Mouse (Mus musculus) midbrain, postnatal 0 days (tissue): ENCODE measurements around the gene Zfp804a. TPM values are rescaled to one million over a fixed set of nuclear protein-coding genes. Genes with fewer than 3 reads are reported as not detected.

Experiments used
- ATAC-seq: fragments of 200-750 bp; cut with Nextera tagmentation; 2 replicates; pipeline ENCODE4 v1.8.0; 2017; ENCODE audit warnings: moderate number of reproducible peaks, mild to moderate bottlenecking, moderate TSS enrichment, moderate library complexity; ENCODE audit not compliant: low FRiP score
- DNase-seq: peaks from one replicate; pipeline ENCODE4 v3.0.0-alpha.2; 2015; ENCODE audit warnings: low spot score
- H3K27ac ChIP-seq: fragments of 300-500 bp; sonication (generic); 2 replicates; pipeline ENCODE4 v1.5.1; 2014; ENCODE audit warnings: low read depth, mild to moderate bottlenecking, low read length, mixed read lengths
- H3K27me3 ChIP-seq: fragments of 300-500 bp; sonication (generic); 2 replicates; pipeline ENCODE4 v1.6.1; 2014; ENCODE audit warnings: low read length, control low read depth, mixed read lengths; ENCODE audit not compliant: insufficient read depth
- H3K36me3 ChIP-seq: fragments of 300-500 bp; sonication (generic); 2 replicates; pipeline ENCODE4 v1.6.1; 2014; ENCODE audit warnings: low read length, control low read depth, mixed read lengths; ENCODE audit not compliant: insufficient read depth
- H3K4me1 ChIP-seq: fragments of 300-500 bp; sonication (generic); 2 replicates; pipeline ENCODE4 v1.6.1; 2014; ENCODE audit warnings: mild to moderate bottlenecking, control low read depth, antibody characterized with exemption, low read length, mixed read lengths; ENCODE audit not compliant: insufficient read depth
- H3K4me2 ChIP-seq: fragments of 300-500 bp; sonication (generic); 2 replicates; pipeline ENCODE4 v1.6.1; 2014; ENCODE audit warnings: low read depth, mild to moderate bottlenecking, low read length, mixed read lengths; ENCODE audit not compliant: poor library complexity, severe bottlenecking
- H3K4me3 ChIP-seq: fragments of 300-500 bp; sonication (generic); 2 replicates; pipeline ENCODE4 v1.5.1; 2014; ENCODE audit warnings: low read depth, mild to moderate bottlenecking, low read length, moderate library complexity
- H3K9ac ChIP-seq: fragments of 300-500 bp; sonication (generic); replicated peaks from 2 replicates; pipeline ENCODE4 v1.6.1; 2014; ENCODE audit warnings: mild to moderate bottlenecking, low read length, moderate library complexity, mixed read lengths; ENCODE audit not compliant: poor library complexity, severe bottlenecking
- H3K9me3 ChIP-seq: fragments of 300-500 bp; sonication (generic); 2 replicates; pipeline ENCODE4 v1.6.1; 2016; ENCODE audit warnings: low read length, control low read depth
- CTCF ChIP-seq: IDR thresholded peaks from 2 replicates; pipeline ENCODE4 v1.5.1; 2016; ENCODE audit warnings: antibody characterized with exemption, mild to moderate bottlenecking
- WGBS: fragments of 180-500 bp; shearing (Covaris S2); extraction: QIAGEN DNeasy Blood & Tissue Kit; methylation state at CpG from one replicate; pipeline ENCODE4 v1.1.7; 2014; 5-methylcytosine and 5-hydroxymethylcytosine counted together
- polyA plus RNA-seq: library from polyadenylated mRNA; unstranded; fragments of >200 nt; fragmentation: Nextera tagmentation; extraction: Ambion mirVana; gene quantifications from 2 replicates; pipeline ENCODE4 v1.2.1, GENCODE M21; 2015
- total RNA-seq: library from RNA; depleted of rRNA; stranded (reverse); fragments of >200 nt; gene quantifications from 2 replicates; pipeline ENCODE4 v1.2.3, GENCODE M21; 2014

Gene Zfp804a
- total and polyA plus RNA-seq, 2 experiments from 2014 or later = 13.0 to 15.2 TPM

GRCm38 (mm10) chr2:82211972-82212371 lies 158.9 kb downstream of the Zfp804a start:
- no peak overlapping the region for H3K27ac ChIP-seq
- no peaks in the 10 kb centered on the region for H3K4me1 ChIP-seq
- no peaks in the 10 kb centered on the region for H3K27me3 ChIP-seq
- 0 out of 2 replicates have a peak, but pooled peaks cover 3% of the 10 kb centered on the region for H3K9me3 ChIP-seq
- DNase-seq (no peak), ATAC-seq (no peak)
- TF ChIP-seq CTCF = no peak
- no peak overlapping the region for H3K4me3 ChIP-seq
- WGBS = 33% methylated on average over 1 of the region's 1 CpGs
- H3K36me3 ChIP-seq = no peaks in the 10 kb centered on the region
- H3K4me2 ChIP-seq = no peak overlapping the region
- H3K9ac ChIP-seq = no peak overlapping the region

GRCm38 (mm10) chr2:82217873-82218272 lies 164.9 kb downstream of the Zfp804a start:
- ATAC-seq = no peak
- WGBS = 65% methylated on average over 2 of the region's 2 CpGs
- H3K9me3 ChIP-seq = 0 out of 2 replicates have a peak, but pooled peaks cover 3% of the 10 kb centered on the region
- H3K36me3 ChIP-seq = no peaks in the 10 kb centered on the region
- no peak overlapping the region for H3K4me3 ChIP-seq
- H3K4me1 ChIP-seq = no peaks in the 10 kb centered on the region
- TF ChIP-seq CTCF = no peak
- H3K27me3 ChIP-seq = no peaks in the 10 kb centered on the region
- H3K27ac ChIP-seq = no peak overlapping the region
- no peak overlapping the region for H3K9ac ChIP-seq
- H3K4me2 ChIP-seq = no peak overlapping the region
- DNase-seq = no peak

- Histone ChIP-seq H3K36me3 (no peaks in the 10 kb centered on the region), H3K9ac (no peak overlapping the region), H3K27me3 (no peaks in the 10 kb centered on the region), H3K4me1 (no peaks in the 10 kb centered on the region), H3K4me3 (no peak overlapping the region), H3K4me2 (no peak overlapping the region), H3K9me3 (no peaks in the 10 kb centered on the region), H3K27ac (no peak overlapping the region)
- TF ChIP-seq CTCF = no peak
- DNase-seq = no peak
- ATAC-seq = no peak
These were observed 193.0 kb downstream of the Zfp804a start for GRCm38 (mm10) chr2:82246020-82246419.

GRCm38 (mm10) chr2:82246902-82247522 lies 194.0 kb downstream of the Zfp804a start:
- no peaks in the 10 kb centered on the region for H3K27me3 ChIP-seq
- no peaks in the 10 kb centered on the region for H3K36me3 ChIP-seq
- DNase-seq = no peak
- H3K9ac ChIP-seq = no peak overlapping the region
- no peaks in the 10 kb centered on the region for H3K4me1 ChIP-seq
- H3K4me2 ChIP-seq = no peak overlapping the region
- H3K4me3 ChIP-seq = no peak overlapping the region
- H3K27ac ChIP-seq = no peak overlapping the region
- H3K9me3 ChIP-seq = no peaks in the 10 kb centered on the region
- TF ChIP-seq CTCF = no peak
- ATAC-seq = no peak

- WGBS = 65% methylated on average over 5 of the region's 5 CpGs
- DNase-seq = no peak
- no peak for TF ChIP-seq CTCF
These were observed 200.4 kb downstream of the Zfp804a start for GRCm38 (mm10) chr2:82253382-82253781.

GRCm38 (mm10) chr2:82282591-82283269 lies 229.7 kb downstream of the Zfp804a start:
- peak; percentile 14 for DNase-seq
- Histone ChIP-seq H3K4me1 (no peaks in the 10 kb centered on the region), H3K36me3 (no peaks in the 10 kb centered on the region), H3K9ac (no peak overlapping the region), H3K27me3 (no peaks in the 10 kb centered on the region), H3K4me2 (no peak overlapping the region), H3K27ac (no peak overlapping the region), H3K4me3 (no peak overlapping the region), H3K9me3 (no peaks in the 10 kb centered on the region)
- no peak for ATAC-seq
- no peak for TF ChIP-seq CTCF
- 64% methylated on average over 2 of the region's 2 CpGs for WGBS

More at GRCm38 (mm10) chr2:82253382-82253781, 200.4 kb downstream of the Zfp804a start:
- H3K9ac ChIP-seq = no peak overlapping the region
- H3K4me2 ChIP-seq = no peak overlapping the region
- no peaks in the 10 kb centered on the region for H3K4me1 ChIP-seq
- ATAC-seq = no peak
- H3K27me3 ChIP-seq = no peaks in the 10 kb centered on the region
- H3K36me3 ChIP-seq = no peaks in the 10 kb centered on the region; the same call in 1 of the 2 replicates
- no peak overlapping the region for H3K4me3 ChIP-seq
- no peak overlapping the region for H3K27ac ChIP-seq
- H3K9me3 ChIP-seq = no peaks in the 10 kb centered on the region
